Mouse (Mus musculus) kidney, embryonic 15.5 days (tissue): ENCODE measurements at regions not wholly inside any gene's neighbourhood (a gene's known extent, or its start where the extent isn't known, plus 50 kb on each side); places are given as distances from the start of the nearest gene placed in this dataset.

Experiments
- ATAC-seq: fragments of 200-750 bp; cut with Nextera tagmentation; replicated peaks from 2 replicates; pipeline ENCODE4 v1.8.0; 2017; ENCODE audit warnings: moderate TSS enrichment; ENCODE audit not compliant: low FRiP score
- H3K27ac ChIP-seq: fragments of 300-500 bp; sonication (generic); 2 replicates; pipeline ENCODE4 v1.5.1; 2015; ENCODE audit warnings: mild to moderate bottlenecking, inconsistent platforms
- H3K27me3 ChIP-seq: fragments of 300-500 bp; sonication (generic); 2 replicates; pipeline ENCODE4 v1.6.1; 2015; ENCODE audit warnings: inconsistent platforms
- H3K36me3 ChIP-seq: fragments of 300-500 bp; sonication (generic); 2 replicates; pipeline ENCODE4 v1.6.1; 2015; ENCODE audit warnings: inconsistent platforms
- H3K4me1 ChIP-seq: fragments of 300-500 bp; sonication (generic); 2 replicates; pipeline ENCODE4 v1.6.1; 2015; ENCODE audit warnings: inconsistent platforms
- H3K4me2 ChIP-seq: fragments of 300-500 bp; sonication (generic); 2 replicates; pipeline ENCODE4 v1.6.1; 2015; ENCODE audit warnings: moderate library complexity, mild to moderate bottlenecking, inconsistent platforms
- H3K4me3 ChIP-seq: fragments of 300-500 bp; sonication (generic); replicated peaks from 2 replicates; pipeline ENCODE4 v1.5.1; 2015; ENCODE audit warnings: mild to moderate bottlenecking, inconsistent platforms
- H3K9ac ChIP-seq: fragments of 300-500 bp; sonication (generic); 2 replicates; pipeline ENCODE4 v1.6.1; 2015; ENCODE audit warnings: mild to moderate bottlenecking, inconsistent platforms
- H3K9me3 ChIP-seq: fragments of 300-500 bp; sonication (generic); replicated peaks from 2 replicates; pipeline ENCODE4 v1.6.1; 2016; ENCODE audit warnings: inconsistent platforms
- WGBS: fragments of 180-500 bp; shearing (Covaris S2); methylation state at CpG from one replicate; pipeline ENCODE4 v1.1.7; 2015; ENCODE audit warnings: mixed read lengths; 5-methylcytosine and 5-hydroxymethylcytosine counted together

DNA sequence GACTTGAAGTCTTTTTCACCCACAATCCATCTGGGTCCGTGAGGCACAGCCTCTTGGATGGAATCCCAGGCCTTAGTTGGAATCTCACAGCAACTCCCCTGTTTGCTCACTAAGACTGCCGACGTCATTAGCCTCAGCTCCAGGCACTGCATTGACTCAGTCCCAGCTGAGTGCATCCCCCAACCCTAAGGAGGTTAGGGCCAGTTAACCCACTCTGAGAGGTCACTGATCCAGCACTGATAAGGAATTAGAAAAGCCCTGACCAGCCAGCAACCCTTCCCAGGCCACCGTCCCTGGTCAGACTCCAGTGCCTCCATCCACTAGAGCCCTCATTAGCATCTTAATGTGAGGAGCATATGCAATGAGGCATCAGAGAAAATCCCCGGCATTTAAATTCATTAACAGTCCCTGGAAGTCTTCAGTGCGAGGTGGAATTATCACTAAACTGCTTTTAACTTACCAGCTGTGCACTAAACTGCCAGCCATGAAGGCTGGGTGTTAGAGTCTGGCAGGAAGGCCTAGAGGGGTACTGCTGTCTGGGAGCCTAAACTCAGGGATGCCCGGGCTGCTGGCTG is 184.2 kb downstream of the Cct6b start:
- Histone ChIP-seq H3K4me1 (no peaks in the 10 kb centered on the region), H3K27me3 (peaks cover 49% of the 10 kb centered on the region), H3K36me3 (no peaks in the 10 kb centered on the region), H3K9me3 (no peaks in the 10 kb centered on the region), H3K27ac (no peak overlapping the region), H3K9ac (no peak overlapping the region), H3K4me3 (no peak overlapping the region), H3K4me2 (no peak overlapping the region)
- 13% methylated on average over 7 of the region's 7 CpGs for WGBS
- ATAC-seq: no peak; the same call in 1 of the 2 replicates

DNA sequence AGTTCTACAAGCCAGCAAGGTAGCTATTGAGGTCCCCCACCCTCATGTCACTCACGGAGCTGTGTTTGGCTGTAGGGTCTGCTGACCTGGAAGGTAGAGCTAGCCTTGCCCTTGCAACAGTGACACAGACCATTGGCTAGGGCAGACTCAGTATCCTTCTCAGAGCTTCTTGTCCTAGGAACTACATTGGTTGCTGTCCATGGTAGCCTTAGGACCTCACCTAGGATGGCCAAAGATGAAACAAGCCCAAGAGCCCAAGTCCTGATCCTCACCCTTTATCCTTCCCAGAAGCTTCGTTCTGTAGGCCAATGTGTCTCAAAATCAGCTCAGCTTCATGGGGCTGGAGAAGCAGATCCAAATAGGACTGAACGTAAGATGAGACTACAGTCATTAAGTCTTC is 187.3 kb downstream of the Tmem132e start:
- no peak for ATAC-seq
- 55% methylated on average over 3 of the region's 3 CpGs for WGBS
- Histone ChIP-seq H3K4me3 (no peak overlapping the region), H3K36me3 (no peaks in the 10 kb centered on the region), H3K9ac (no peak overlapping the region), H3K27me3 (peaks cover 29% of the 10 kb centered on the region), H3K27ac (no peak overlapping the region), H3K9me3 (no peaks in the 10 kb centered on the region), H3K4me2 (no peak overlapping the region), H3K4me1 (no peaks in the 10 kb centered on the region)

- H3K36me3 ChIP-seq: no peaks in the 10 kb centered on the region
- 80% methylated on average over 4 of the region's 4 CpGs for WGBS
- H3K9me3 ChIP-seq: no peaks in the 10 kb centered on the region
- H3K4me2 ChIP-seq: no peak overlapping the region
- peaks cover 21% of the 10 kb centered on the region for H3K4me1 ChIP-seq
- no peak for ATAC-seq
- peaks cover 18% of the 10 kb centered on the region for H3K27me3 ChIP-seq
- H3K4me3 ChIP-seq: no peak overlapping the region
- H3K27ac ChIP-seq: no peak overlapping the region
- no peak overlapping the region for H3K9ac ChIP-seq
These were observed 184.4 kb downstream of the Tmem132e start for GRCm38 (mm10) chr11:82573126-82573525.

- no peak for ATAC-seq
- Histone ChIP-seq H3K9ac (no peak overlapping the region), H3K4me1 (peaks cover 34% of the 10 kb centered on the region), H3K9me3 (no peaks in the 10 kb centered on the region), H3K4me3 (no peak overlapping the region), H3K27me3 (peaks cover 13% of the 10 kb centered on the region), H3K36me3 (no peaks in the 10 kb centered on the region), H3K27ac (no peak overlapping the region), H3K4me2 (no peak overlapping the region)
- 28% methylated on average over 5 of the region's 5 CpGs for WGBS
These were observed 182.8 kb downstream of the Tmem132e start for GRCm38 (mm10) chr11:82571525-82571924.

DNA sequence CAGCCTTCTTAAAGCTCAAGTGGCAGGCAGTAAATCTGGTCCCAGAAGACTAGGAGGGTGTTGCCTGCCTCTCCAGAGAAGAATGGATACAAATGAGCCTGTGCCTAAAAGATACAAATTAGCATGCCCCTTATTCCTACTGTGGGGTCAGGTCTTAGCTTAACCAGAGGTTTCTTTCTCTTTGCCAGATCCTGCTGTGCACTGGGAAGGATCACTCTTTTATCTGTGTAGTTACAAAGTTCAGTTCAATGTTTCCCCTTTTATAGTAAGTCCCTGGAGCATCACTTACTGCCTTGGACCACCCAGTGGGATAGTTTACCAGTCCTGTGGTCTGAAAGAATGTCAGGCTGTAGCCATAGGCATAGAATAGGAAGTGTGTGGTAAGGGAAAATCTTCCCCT is 181.1 kb downstream of the Tmem132e start:
- Histone ChIP-seq H3K36me3 (no peaks in the 10 kb centered on the region), H3K9ac (no peak overlapping the region), H3K27ac (no peak overlapping the region), H3K9me3 (no peaks in the 10 kb centered on the region), H3K27me3 (peaks cover 11% of the 10 kb centered on the region), H3K4me2 (no peak overlapping the region), H3K4me1 (peaks cover 36% of the 10 kb centered on the region), H3K4me3 (no peak overlapping the region)
- ATAC-seq: no peak

GRCm38 (mm10) chr11:82568219-82568676 is 179.5 kb downstream of the Tmem132e start:
- Histone ChIP-seq H3K27me3 (peaks cover 14% of the 10 kb centered on the region; the same call in 1 of the 2 replicates), H3K4me3 (no peak overlapping the region), H3K4me2 (no peak overlapping the region), H3K36me3 (no peaks in the 10 kb centered on the region), H3K9ac (no peak overlapping the region), H3K9me3 (no peaks in the 10 kb centered on the region), H3K27ac (no peak overlapping the region), H3K4me1 (peaks cover 36% of the 10 kb centered on the region)
- WGBS: 9% methylated on average over 2 of the region's 2 CpGs
- ATAC-seq: no peak; the same call in 1 of the 2 replicates

- peaks cover 36% of the 10 kb centered on the region for H3K4me1 ChIP-seq
- H3K36me3 ChIP-seq: no peaks in the 10 kb centered on the region
- H3K4me3 ChIP-seq: no peak overlapping the region
- WGBS: 57% methylated on average over 9 of the region's 9 CpGs
- H3K9ac ChIP-seq: no peak overlapping the region
- H3K9me3 ChIP-seq: no peaks in the 10 kb centered on the region
- no peak for ATAC-seq
- no peak overlapping the region for H3K27ac ChIP-seq
- H3K27me3 ChIP-seq: peaks cover 14% of the 10 kb centered on the region; the same call in 1 of the 2 replicates
- H3K4me2 ChIP-seq: no peak overlapping the region
These were observed 178.4 kb downstream of the Tmem132e start for GRCm38 (mm10) chr11:82567014-82567685.

- Histone ChIP-seq H3K27me3 (peaks cover 14% of the 10 kb centered on the region; the same call in 1 of the 2 replicates), H3K4me2 (no peak overlapping the region)
- 58% methylated on average over 4 of the region's 4 CpGs for WGBS
These were observed 177.4 kb downstream of the Tmem132e start for GRCm38 (mm10) chr11:82566092-82566491.

DNA sequence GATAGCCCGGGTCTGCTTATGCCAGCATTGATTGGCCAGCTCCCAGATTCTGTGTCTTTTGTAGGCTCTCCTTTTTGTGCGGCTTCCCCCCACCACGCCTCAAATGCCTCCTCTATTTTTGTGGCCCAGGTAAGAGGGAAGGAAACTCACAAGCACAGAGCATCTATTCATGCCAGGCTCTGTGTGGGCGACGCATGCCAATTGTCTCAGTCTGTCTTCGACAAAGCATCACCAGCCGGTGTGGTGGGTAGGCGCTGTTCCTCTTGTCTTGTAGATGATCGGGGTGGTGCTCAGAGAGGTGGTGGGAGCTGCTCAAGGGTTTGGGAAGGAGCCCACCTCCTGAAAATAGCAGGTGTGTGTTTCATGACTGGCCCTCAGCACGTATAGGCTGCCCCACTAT is 175.5 kb downstream of the Tmem132e start:
- peaks cover 26% of the 10 kb centered on the region for H3K4me1 ChIP-seq
- H3K27me3 ChIP-seq: peaks cover 13% of the 10 kb centered on the region; the same call in 1 of the 2 replicates
- ATAC-seq: no peak
- 67% methylated on average over 10 of the region's 10 CpGs for WGBS
- H3K4me2 ChIP-seq: no peak overlapping the region
- H3K9me3 ChIP-seq: no peaks in the 10 kb centered on the region
- H3K36me3 ChIP-seq: no peaks in the 10 kb centered on the region
- H3K27ac ChIP-seq: no peak overlapping the region
- no peak overlapping the region for H3K4me3 ChIP-seq
- no peak overlapping the region for H3K9ac ChIP-seq

More at GRCm38 (mm10) chr11:82566092-82566491, 177.4 kb downstream of the Tmem132e start:
- ATAC-seq: no peak
- Histone ChIP-seq H3K4me3 (no peak overlapping the region), H3K4me1 (peaks cover 36% of the 10 kb centered on the region), H3K9me3 (no peaks in the 10 kb centered on the region), H3K36me3 (no peaks in the 10 kb centered on the region), H3K27ac (no peak overlapping the region), H3K9ac (no peak overlapping the region)

DNA sequence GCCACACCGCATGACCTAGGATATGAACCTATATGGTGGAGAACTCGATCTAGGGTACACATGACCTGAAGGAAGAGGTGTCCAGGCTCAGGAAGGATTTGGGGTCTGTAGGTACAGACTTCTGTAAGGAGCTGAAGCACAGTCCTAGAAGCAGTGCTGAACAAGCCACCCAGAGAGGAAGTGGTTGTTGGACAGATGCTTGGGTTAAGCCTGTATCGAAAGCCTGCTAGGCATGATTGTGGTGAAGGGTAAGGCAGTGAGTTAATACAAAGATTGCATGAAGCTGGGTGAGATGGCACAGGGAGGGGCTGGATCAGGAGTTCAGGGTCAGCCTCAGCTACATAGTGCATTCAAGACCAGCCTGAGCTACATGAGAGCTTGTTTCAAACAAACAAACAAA is 153.3 kb downstream of the Tmem132e start:
- Histone ChIP-seq H3K9ac (no peak overlapping the region), H3K36me3 (no peaks in the 10 kb centered on the region), H3K27ac (no peak overlapping the region), H3K4me1 (no peaks in the 10 kb centered on the region), H3K4me3 (no peak overlapping the region), H3K4me2 (no peak overlapping the region), H3K27me3 (0 out of 2 replicates have a peak, but pooled peaks cover 3% of the 10 kb centered on the region), H3K9me3 (no peaks in the 10 kb centered on the region)
- 74% methylated on average over 3 of the region's 3 CpGs for WGBS
- no peak for ATAC-seq

GRCm38 (mm10) chr11:82541376-82541775 is 152.7 kb downstream of the Tmem132e start:
- WGBS: 81% methylated on average over 7 of the region's 7 CpGs
- ATAC-seq: no peak

DNA sequence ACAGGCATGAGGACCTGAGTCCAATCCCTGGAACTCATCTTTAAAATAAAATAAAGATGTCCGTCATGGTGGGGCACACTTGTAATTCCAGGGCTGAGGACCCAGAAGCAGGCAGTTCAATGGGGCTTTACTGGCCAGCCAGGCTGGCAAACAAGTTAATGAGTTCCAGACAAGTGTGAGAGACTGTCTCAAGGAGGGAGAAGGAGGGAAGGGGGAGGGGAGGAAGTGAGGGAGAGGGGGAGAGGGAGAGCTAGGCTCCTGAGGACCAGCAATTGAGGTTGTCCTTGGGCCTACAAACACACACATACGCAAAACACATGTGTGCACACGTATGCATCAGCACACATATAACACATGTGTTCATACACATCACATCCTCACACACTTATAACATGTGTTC is 149.2 kb downstream of the Tmem132e start:
- Histone ChIP-seq H3K4me1 (no peaks in the 10 kb centered on the region), H3K4me3 (no peak overlapping the region), H3K9me3 (no peaks in the 10 kb centered on the region), H3K27me3 (0 out of 2 replicates have a peak, but pooled peaks cover 3% of the 10 kb centered on the region), H3K9ac (no peak overlapping the region), H3K27ac (no peak overlapping the region), H3K4me2 (no peak overlapping the region), H3K36me3 (no peaks in the 10 kb centered on the region)
- no peak for ATAC-seq
- 80% methylated on average over 3 of the region's 3 CpGs for WGBS

More at GRCm38 (mm10) chr11:82541376-82541775, 152.7 kb downstream of the Tmem132e start:
- Histone ChIP-seq H3K9me3 (no peaks in the 10 kb centered on the region), H3K9ac (no peak overlapping the region), H3K4me1 (no peaks in the 10 kb centered on the region), H3K27me3 (0 out of 2 replicates have a peak, but pooled peaks cover 3% of the 10 kb centered on the region), H3K4me2 (no peak overlapping the region), H3K36me3 (no peaks in the 10 kb centered on the region), H3K4me3 (no peak overlapping the region), H3K27ac (no peak overlapping the region)
